Mouse (Mus musculus) WW6 (cell line): ENCODE measurements at regions not wholly inside any gene's neighbourhood (a gene's known extent, or its start where the extent isn't known, plus 50 kb on each side); places are given as distances from the start of the nearest gene placed in this dataset.

Experiments
- DNase-seq: peaks from one replicate; pipeline ENCODE4 v3.0.0-alpha.2; 2013; ENCODE audit warnings: low read depth, low spot score

GRCm38 (mm10) chr16:31598409-31598988 is 64.7 kb upstream of the Dlg1 start:
- no peak for DNase-seq

DNA sequence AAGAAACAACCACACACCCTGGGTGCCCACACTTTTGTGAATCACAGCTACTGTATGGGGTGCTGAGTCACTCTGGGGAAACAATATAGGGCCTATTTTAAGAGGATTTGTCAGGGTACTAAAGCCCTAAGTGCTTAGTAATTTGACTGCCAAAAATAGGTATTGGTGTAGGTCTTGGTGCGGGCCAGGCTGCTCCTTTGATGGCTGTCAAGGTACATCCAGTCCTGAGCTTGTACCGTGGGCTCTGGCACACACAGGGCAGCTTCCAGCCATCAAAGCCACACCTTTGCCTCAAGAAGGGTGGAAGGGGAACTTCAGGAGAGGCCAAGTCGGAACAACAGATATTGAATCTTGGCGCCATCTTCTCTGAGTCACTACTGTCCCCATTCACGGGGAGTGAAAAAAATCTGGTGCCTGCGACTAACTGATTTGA is 64.2 kb upstream of the Dlg1 start:
- DNase-seq: no peak

DNA sequence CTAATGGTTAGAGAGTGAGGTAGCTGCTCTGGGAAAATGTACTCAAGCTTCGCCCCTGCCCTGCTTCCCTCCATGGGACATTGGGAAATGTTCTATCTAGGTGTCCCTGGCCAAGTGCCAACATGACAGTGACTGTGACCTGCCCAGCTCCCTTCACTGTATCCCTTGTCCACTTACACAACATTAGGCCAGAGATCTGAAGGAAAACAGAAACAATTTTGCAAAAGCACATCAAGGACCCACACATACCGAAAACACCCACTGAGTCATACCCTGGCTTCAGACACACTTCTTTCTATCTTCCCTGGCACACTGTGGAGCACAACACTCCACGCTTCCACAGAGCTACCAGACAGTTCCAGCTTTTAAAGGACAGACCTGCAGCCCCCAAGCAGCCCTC is 62.0 kb upstream of the Dlg1 start:
- DNase-seq: no peak

DNA sequence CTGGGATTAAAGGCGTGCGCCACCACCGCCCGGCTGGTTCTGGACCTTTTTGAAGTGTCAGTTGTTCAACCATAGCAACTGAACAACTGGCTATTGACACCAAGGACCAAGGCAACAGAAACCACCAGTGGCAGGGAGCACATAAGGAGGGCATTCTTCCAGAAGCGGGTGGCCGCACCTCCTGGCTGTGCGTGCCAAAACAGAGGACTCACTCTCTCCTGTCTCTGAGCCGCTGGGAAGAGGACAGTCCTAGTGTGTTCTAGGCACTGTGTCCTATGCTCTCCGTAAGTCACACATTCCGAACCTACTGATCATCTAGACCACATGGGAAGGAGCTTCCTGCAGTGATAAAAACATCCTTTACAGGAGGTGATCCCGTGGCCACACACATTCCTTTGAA is 60.1 kb upstream of the Dlg1 start:
- DNase-seq: no peak

DNA sequence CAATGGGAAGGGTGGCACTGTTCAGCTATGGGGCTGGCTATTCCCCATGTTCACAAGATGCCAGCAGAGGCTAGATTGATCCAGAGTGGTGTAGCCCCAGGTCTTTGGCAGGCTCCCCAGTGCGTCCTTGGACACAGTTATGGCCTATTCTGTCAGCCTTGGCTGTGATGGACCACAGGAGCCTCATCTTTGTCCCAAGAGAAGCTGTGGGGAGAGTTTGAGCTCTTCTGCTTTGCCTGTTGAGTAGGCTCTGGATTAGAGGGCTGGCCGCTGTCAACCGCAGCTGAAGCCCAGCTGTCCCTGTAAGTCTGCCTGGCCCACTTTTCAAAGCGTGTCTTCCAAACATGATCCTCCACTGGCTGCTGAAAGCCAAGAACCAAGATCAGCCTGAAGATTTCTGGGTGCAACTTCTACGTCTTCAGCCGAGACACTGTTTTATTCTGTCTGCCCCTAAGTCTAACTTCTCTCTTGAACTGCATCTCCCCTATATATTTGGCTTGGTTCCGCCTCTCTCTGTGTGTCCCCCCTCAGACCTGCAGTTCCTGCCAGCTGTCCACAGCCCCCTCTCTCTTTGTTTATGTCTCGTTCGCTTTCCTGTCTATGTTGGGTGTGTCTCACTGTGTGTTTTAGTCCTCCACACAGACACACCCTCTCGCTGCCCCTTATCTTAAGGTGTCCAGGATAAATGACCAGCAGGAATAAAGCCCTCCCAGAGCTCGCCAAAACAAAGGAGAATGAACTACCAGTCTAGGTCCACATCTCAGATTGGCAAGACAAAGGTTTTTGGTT is 56.7 kb upstream of the Dlg1 start:
- DNase-seq: no peak

DNA sequence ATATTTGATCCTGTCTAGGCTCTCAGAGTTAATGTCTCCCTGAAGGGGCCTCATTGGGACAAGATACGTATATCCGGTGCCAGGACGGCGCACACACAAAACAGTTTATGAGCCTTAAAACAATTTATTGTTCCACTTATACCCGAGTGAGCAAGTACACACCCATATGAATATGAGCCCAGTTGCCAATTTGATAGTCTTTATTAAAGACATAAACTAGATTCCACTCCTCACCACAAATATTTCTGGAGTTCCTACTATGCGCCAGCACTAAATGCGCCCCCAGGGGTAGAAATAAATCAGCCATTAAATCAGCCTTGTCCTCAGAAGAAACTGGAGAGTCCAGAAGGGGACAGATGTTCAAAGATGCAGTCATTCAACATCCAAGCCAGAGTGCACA is 54.3 kb upstream of the Dlg1 start:
- DNase-seq: no peak

DNA sequence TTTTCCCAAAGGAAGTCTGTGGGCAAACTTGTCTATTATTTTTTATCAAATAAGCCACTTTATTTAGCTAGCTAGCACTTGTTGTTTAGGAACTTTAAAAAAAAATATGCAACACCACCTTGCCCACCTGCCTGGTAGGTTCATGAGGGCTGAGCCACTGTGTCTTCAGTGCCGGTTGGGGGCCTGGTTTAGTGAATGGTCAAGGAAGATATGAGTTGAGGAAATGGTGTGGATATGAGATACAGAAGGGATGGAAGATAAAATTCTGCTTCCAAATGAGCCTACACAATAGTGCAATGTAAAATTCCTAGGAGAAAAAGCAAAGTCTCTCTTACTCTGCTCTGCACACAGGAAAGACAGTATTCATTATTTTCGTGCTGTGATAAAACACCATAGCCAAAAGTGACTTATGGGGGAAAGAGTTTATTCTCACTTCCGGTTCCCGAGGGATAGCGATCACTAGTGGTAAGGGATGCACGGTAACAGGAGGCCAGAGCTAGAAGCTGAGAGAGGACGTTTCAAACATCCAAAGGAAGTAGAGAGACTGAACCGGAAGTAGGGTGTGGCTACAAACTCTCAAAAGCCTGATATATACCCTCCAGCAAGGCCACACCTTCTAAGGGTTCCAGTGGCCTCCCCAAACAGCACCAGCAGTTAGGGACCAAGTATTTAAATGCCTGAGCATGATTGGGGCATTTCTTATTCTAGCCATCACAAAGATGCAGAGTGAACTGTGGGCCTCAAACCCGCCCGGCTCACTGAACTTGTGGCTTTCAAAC is 53.7 kb upstream of the Dlg1 start:
- DNase-seq: no peak
